Mouse (Mus musculus) right cerebral cortex, postnatal 14 days (tissue): ENCODE data around the gene Sorl1.
A peak's percentile ranks its signal among the peaks of the same experiment; 100 is the strongest.

Experiments used
- DNase-seq: peaks from one replicate; pipeline ENCODE4 v3.0.0; 2022

The Sorl1 gene

GRCm38 (mm10) chr9:41950109-41950990 lies 173.7 kb downstream of the Sorl1 start:
- peak; percentile 76 for DNase-seq

DNA sequence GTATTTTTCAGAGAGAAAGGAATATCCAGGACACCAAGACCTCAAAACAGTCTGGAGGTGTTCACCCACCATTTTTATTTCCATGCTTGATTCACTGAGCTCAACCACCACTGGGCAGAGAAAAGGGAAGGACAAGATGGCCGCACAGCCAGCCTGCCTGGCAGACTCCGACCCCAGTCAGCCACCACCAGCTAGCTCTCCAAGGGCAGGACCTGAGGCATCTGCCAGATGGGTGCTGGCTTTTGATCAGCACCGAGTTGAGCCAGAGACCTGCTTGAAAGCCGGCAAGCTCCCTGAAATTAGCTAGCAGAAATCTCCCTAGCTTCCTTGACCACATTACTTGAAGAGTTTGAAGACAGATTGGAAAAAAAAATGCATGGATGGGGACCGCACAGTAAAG lies 174.6 kb downstream of the Sorl1 start:
- DNase-seq, result no peak

GRCm38 (mm10) chr9:41944964-41945363 lies 179.1 kb downstream of the Sorl1 start:
- no peak for DNase-seq

- DNase-seq, result no peak
Observed at GRCm38 (mm10) chr9:41942970-41943635, 181.0 kb downstream of the Sorl1 start.

DNA sequence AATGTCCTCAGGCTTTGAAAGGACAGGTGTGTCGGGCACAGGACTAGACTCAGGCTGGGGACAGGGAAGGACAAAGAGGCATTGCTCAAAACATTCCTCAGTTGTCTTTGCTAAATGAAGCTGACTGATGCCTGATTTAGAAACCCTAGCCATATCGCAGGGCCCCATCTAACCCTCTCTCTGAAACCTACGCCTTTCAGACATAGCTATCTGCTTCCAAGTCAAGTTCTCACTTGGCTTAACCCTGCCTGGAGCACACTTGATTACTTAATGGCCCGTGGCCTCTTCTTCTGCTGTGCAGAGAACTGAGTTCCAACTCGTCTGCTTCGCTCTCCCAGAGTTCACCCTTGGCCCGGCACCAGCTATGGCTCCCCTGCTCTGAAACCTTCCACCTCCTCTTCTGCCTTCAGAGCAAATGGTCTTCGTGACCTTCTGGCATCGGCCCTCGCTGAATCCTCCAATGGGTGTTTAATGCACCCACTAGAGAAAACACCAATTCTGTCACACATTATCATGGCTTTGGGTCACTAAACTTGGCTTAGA lies 183.7 kb downstream of the Sorl1 start:
- DNase-seq, result no peak

GRCm38 (mm10) chr9:41938449-41938848 lies 185.6 kb downstream of the Sorl1 start:
- no peak for DNase-seq

DNA sequence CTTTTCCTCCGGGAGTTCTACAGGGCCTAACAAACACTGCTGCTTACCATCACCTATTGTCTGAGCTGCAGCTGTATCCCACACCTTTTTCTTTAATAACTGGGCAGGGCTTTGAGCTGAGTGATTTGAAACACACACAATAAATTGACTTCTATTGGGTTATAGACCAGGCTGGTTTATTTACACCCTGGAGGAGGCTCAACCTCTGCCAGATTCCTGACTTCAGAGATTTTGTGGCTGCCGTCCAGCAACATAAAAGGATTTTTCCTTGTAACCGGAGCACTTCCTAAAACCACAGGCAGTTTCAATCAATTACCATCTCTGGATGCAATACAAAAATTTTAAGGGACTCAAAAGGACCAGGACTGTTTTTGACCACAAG lies 186.1 kb downstream of the Sorl1 start:
- DNase-seq, result no peak

- DNase-seq, result no peak
Observed at GRCm38 (mm10) chr9:41937341-41937966, 186.6 kb downstream of the Sorl1 start.

GRCm38 (mm10) chr9:41936598-41936997 lies 187.5 kb downstream of the Sorl1 start:
- no peak for DNase-seq

GRCm38 (mm10) chr9:41935979-41936378 lies 188.1 kb downstream of the Sorl1 start:
- no peak for DNase-seq

GRCm38 (mm10) chr9:41935373-41935971 lies 188.6 kb downstream of the Sorl1 start:
- peak; percentile 50 for DNase-seq

DNA sequence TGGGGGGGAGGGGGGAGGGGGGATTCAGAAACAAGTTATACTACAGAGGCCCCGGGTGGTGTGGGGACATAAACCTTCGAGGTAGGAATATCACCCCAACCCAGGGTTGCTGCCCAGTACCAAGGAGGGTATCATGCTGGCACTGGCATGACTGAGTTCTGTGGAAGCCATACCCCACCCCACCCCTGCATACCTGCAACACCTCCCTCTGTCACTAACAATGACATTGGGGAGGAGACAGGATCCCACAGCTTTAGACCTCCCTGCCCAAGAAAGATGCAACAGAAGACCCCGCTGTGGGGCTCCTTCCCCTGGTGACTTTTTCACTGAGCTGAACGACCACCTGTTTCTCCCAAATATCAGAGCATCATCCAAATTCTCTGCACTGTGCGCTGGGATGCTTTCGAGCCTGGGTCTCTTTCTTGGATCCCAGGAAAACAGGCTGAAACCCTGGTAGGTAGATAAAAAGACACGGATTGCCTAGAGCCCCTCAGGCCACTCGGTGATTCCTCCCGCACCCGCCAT lies 189.2 kb downstream of the Sorl1 start:
- no peak for DNase-seq

DNA sequence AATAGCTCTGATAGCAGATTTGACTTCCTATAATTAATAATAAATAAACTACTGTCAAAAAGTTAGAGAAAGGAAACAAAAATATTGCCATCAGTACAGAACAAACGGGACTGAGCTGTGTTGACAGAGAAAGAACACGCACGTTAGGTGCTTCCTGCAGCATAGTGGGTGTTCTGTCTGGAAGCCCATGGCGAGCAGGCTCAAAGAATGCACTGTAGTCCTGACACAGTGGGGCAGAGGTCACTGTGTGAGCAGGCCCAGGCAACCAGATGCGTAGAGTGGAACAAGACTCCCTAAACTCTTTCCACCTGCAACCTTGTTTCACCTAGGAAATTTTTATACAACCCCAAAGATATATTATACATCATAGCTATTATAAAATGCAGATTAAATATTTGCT lies 194.1 kb downstream of the Sorl1 start:
- no peak for DNase-seq

DNA sequence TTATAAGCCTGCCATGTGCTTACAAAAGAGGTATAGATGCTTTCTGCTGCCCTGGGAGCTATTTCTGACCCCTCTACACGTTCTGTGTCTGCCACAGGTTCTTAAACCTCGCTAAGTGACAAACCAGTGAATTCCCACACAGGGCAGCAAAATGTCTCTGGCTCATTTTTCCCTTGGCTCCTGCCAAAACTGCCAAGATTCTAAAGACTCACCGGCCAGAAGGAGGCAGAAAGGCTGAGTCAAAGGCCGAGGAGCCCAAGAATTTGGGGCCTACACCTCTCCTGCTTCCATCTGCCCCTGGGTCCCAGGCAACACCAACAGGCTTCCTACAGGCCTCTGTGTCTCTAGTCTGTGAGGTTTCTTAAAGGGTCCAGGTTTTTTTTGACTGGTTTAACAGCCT lies 198.4 kb downstream of the Sorl1 start:
- DNase-seq, result no peak

- DNase-seq, result no peak
Observed at GRCm38 (mm10) chr9:41924140-41924539, 200.0 kb downstream of the Sorl1 start.

- DNase-seq, result no peak
Observed at GRCm38 (mm10) chr9:41922416-41922815, 201.7 kb downstream of the Sorl1 start.

DNA sequence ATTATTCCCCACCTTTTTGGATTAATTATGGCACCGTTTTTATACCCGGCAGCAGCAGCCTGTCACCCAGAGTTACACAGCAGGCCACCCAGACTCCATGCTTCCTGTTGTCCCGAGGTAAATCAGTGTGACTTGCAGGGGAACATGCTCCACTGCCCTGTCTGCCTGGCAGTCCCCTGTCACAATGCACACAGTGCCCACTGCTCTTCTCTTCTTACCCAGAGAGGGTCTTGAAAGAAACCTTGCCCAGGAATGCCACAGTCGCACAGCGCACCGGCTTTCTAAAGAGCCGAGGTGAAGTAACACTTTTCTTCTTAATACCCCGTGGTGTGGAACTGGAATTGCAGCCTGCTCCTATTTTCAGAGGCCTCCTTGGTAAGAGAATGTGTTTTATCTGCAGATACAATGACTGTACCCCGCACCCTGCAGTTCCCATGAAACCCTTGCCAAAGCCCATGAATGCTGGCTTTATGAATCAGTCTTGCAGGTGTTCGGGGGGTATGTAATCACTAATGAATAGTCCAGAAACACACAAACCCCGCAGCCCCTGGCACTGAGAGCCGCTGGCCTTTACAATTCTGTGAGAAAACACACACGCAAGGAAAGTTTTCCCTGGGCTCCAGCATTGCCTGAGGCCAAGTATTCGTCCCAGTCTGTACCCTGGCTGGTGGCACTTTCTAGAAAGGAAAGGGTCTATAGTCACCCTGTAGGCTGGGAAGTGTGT lies 205.3 kb downstream of the Sorl1 start:
- DNase-seq, result no peak

GRCm38 (mm10) chr9:41918155-41918554 lies 205.9 kb downstream of the Sorl1 start:
- no peak for DNase-seq

DNA sequence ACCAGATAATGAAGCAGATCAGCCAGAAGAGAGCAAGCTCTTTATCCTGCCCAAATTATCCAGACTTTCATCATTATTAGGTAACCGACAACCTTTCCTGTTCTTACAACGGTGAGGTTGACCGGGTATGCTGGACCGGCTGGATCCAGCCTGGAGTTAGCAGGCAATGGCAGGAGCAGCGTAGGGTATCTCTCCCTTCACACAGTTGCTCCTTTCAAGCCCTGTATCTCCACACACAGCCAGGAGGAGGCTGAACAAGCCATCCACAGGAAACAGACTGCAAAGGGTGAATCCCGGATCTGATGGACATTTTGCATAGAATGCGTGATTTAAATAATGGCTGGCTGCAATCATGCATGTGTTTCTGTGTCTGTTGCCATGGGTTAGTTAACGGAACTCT lies 208.5 kb downstream of the Sorl1 start:
- no peak for DNase-seq
